Mouse (Mus musculus): ENCODE data around the gene B230219D22Rik.
"Not testable (repeated sequence)": the region's sequence is repeated elsewhere in the genome, so short reads cannot be mapped to it uniquely, and the experiment has no call there.

The B230219D22Rik gene

GRCm38 (mm10) chr13:55692535-55693242, at the start of gene B230219D22Rik:
Gene B230219D22Rik, plus strand, starts transcription at chr13:55693124.
- peak; percentile 93 to 96 for DNase-seq

GRCm38 (mm10) chr13:55644525-55644924, 48.4 kb upstream of the B230219D22Rik start:
- DNase-seq = peak; percentile 56 to 67

GRCm38 (mm10) chr13:55650098-55650497, 42.8 kb upstream of the B230219D22Rik start:
- peak in 1 of 2 experiments; percentile 13 for DNase-seq

GRCm38 (mm10) chr13:55650980-55651379, 41.9 kb upstream of the B230219D22Rik start:
- no peak for DNase-seq

GRCm38 (mm10) chr13:55668550-55668949, 24.4 kb upstream of the B230219D22Rik start:
- DNase-seq = peak; percentile 73 to 74

- no peak for DNase-seq
Measured at GRCm38 (mm10) chr13:55672711-55673110, 20.2 kb upstream of the B230219D22Rik start.

- no peak for DNase-seq
Measured at GRCm38 (mm10) chr13:55677364-55677763, 15.6 kb upstream of the B230219D22Rik start.

- DNase-seq = peak in 1 of 2 experiments; percentile 16
Measured at GRCm38 (mm10) chr13:55682201-55682600, 10.7 kb upstream of the B230219D22Rik start.

GRCm38 (mm10) chr13:55683581-55683980, 9.3 kb upstream of the B230219D22Rik start:
- no peak for DNase-seq

GRCm38 (mm10) chr13:55686107-55686633, 6.8 kb upstream of the B230219D22Rik start:
- DNase-seq = no peak

- no peak for DNase-seq
Measured at GRCm38 (mm10) chr13:55687927-55688602, 4.9 kb upstream of the B230219D22Rik start.

GRCm38 (mm10) chr13:55693243-55693721, 358 bp downstream of the B230219D22Rik start:
- peak in 1 of 2 experiments; percentile 75 for DNase-seq

- no peak for DNase-seq
Measured at GRCm38 (mm10) chr13:55694110-55694509, 1.2 kb downstream of the B230219D22Rik start.

- DNase-seq = not testable (repeated sequence)
Measured at GRCm38 (mm10) chr13:55695989-55696388, 3.1 kb downstream of the B230219D22Rik start.

GRCm38 (mm10) chr13:55704301-55704700, 11.4 kb downstream of the B230219D22Rik start:
- no peak for DNase-seq

GRCm38 (mm10) chr13:55712846-55713245, 19.9 kb downstream of the B230219D22Rik start:
- no peak for DNase-seq

- peak; percentile 90 to 93 for DNase-seq
Measured at GRCm38 (mm10) chr13:55714501-55715166, 21.7 kb downstream of the B230219D22Rik start, which contains the start of gene Txndc15. Gene Txndc15, plus strand, starts transcription at chr13:55714650.

GRCm38 (mm10) chr13:55715167-55715512, 22.2 kb downstream of the B230219D22Rik start:
- DNase-seq = no peak

- no peak for DNase-seq
Measured at GRCm38 (mm10) chr13:55715908-55716510, 23.1 kb downstream of the B230219D22Rik start.

- no peak for DNase-seq
Measured at GRCm38 (mm10) chr13:55721516-55721915, 28.6 kb downstream of the B230219D22Rik start.

GRCm38 (mm10) chr13:55721995-55722394, 29.1 kb downstream of the B230219D22Rik start:
- DNase-seq = no peak

- DNase-seq = no peak
Measured at GRCm38 (mm10) chr13:55726598-55727119, 33.7 kb downstream of the B230219D22Rik start.
